Mouse (Mus musculus) brain, adult 2 months (tissue): ENCODE data around the gene Ndufs1.
A peak's percentile ranks its signal among the peaks of the same experiment; 100 is the strongest.
"Not testable (repeated sequence)": the region's sequence is repeated elsewhere in the genome, so short reads cannot be mapped to it uniquely, and the experiment has no call there.

ENCODE experiments used
- DNase-seq: peaks from one replicate; pipeline ENCODE4 v3.0.0; 2011; ENCODE audit warnings: low read depth, low spot score

Gene Ndufs1

GRCm38 (mm10) chr1:63182636-63183270, 6.1 kb upstream of the Ndufs1 start:
- DNase-seq: peak; percentile 73

- DNase-seq: peak; percentile 74
Measured at GRCm38 (mm10) chr1:63182212-63182611, 5.6 kb upstream of the Ndufs1 start.

- DNase-seq: no peak
Measured at GRCm38 (mm10) chr1:63181480-63181879, 4.8 kb upstream of the Ndufs1 start.

- DNase-seq: peak; percentile 98
Measured at GRCm38 (mm10) chr1:63181019-63181418, 4.4 kb upstream of the Ndufs1 start.

- not testable (repeated sequence) for DNase-seq
Measured at GRCm38 (mm10) chr1:63180575-63180974, 3.9 kb upstream of the Ndufs1 start.

- DNase-seq: no peak
Measured at GRCm38 (mm10) chr1:63180122-63180521, 3.5 kb upstream of the Ndufs1 start.

GRCm38 (mm10) chr1:63178308-63178707, 1.7 kb upstream of the Ndufs1 start:
- DNase-seq: no peak

GRCm38 (mm10) chr1:63176259-63176603, 402 bp downstream of the Ndufs1 start:
- DNase-seq: no peak

GRCm38 (mm10) chr1:63175853-63176252, 780 bp downstream of the Ndufs1 start:
- no peak for DNase-seq

GRCm38 (mm10) chr1:63168638-63169037, 8.0 kb downstream of the Ndufs1 start:
- no peak for DNase-seq

- DNase-seq: no peak
Measured at GRCm38 (mm10) chr1:63140231-63140630, 36.4 kb downstream of the Ndufs1 start.

- not testable (repeated sequence) for DNase-seq
Measured at GRCm38 (mm10) chr1:63138586-63138985, 38.0 kb downstream of the Ndufs1 start.

GRCm38 (mm10) chr1:63137971-63138370, 38.7 kb downstream of the Ndufs1 start:
- no peak for DNase-seq

- DNase-seq: no peak
Measured at GRCm38 (mm10) chr1:63134530-63134929, 42.1 kb downstream of the Ndufs1 start.

- no peak for DNase-seq
Measured at GRCm38 (mm10) chr1:63131766-63132165, 44.9 kb downstream of the Ndufs1 start.

GRCm38 (mm10) chr1:63130883-63131282, 45.8 kb downstream of the Ndufs1 start:
- DNase-seq: no peak

GRCm38 (mm10) chr1:63129857-63130690, 46.6 kb downstream of the Ndufs1 start:
- DNase-seq: no peak

- no peak for DNase-seq
Measured at GRCm38 (mm10) chr1:63129273-63129672, 47.4 kb downstream of the Ndufs1 start.

GRCm38 (mm10) chr1:63126206-63126605, 50.4 kb downstream of the Ndufs1 start:
- DNase-seq: peak; percentile 32

- DNase-seq: no peak
Measured at GRCm38 (mm10) chr1:63123823-63124450, 52.7 kb downstream of the Ndufs1 start.

GRCm38 (mm10) chr1:63122005-63122404, 54.6 kb downstream of the Ndufs1 start:
- DNase-seq: no peak

- no peak for DNase-seq
Measured at GRCm38 (mm10) chr1:63120382-63120781, 56.3 kb downstream of the Ndufs1 start.

GRCm38 (mm10) chr1:63119675-63120074, 57.0 kb downstream of the Ndufs1 start:
- no peak for DNase-seq
